Mouse (Mus musculus) midbrain, embryonic 16.5 days (tissue): Measurements from ENCODE around the gene Lcn10. TPM values are rescaled to one million over a fixed set of nuclear protein-coding genes. Genes with fewer than 3 reads are reported as not detected.

Source experiments
- ATAC-seq: fragments of 200-750 bp; cut with Nextera tagmentation; 2 replicates; pipeline ENCODE4 v1.8.0; 2017; ENCODE audit warnings: moderate TSS enrichment
- H3K27ac ChIP-seq: fragments of 300-500 bp; sonication (generic); 2 replicates; pipeline ENCODE4 v1.5.1; 2014; ENCODE audit warnings: mild to moderate bottlenecking, low read length, mixed read lengths
- H3K27me3 ChIP-seq: fragments of 300-500 bp; sonication (generic); 2 replicates; pipeline ENCODE4 v1.6.1; 2014; ENCODE audit warnings: low read depth, low read length, mixed read lengths; ENCODE audit not compliant: control insufficient read depth, insufficient read depth
- H3K36me3 ChIP-seq: fragments of 300-500 bp; sonication (generic); 2 replicates; pipeline ENCODE4 v1.6.1; 2014; ENCODE audit warnings: mild to moderate bottlenecking, low read length, moderate library complexity, mixed read lengths; ENCODE audit not compliant: control insufficient read depth, insufficient read depth
- H3K4me1 ChIP-seq: fragments of 300-500 bp; sonication (generic); 2 replicates; pipeline ENCODE4 v1.6.1; 2014; ENCODE audit warnings: mild to moderate bottlenecking, low read length, mixed read lengths; ENCODE audit not compliant: control insufficient read depth, insufficient read depth
- H3K4me2 ChIP-seq: fragments of 300-500 bp; sonication (generic); 2 replicates; pipeline ENCODE4 v1.6.1; 2014; ENCODE audit warnings: mild to moderate bottlenecking, low read length, mixed read lengths
- H3K4me3 ChIP-seq: fragments of 300-500 bp; sonication (generic); 2 replicates; pipeline ENCODE4 v1.5.1; 2014; ENCODE audit warnings: low read depth, mild to moderate bottlenecking, low read length, moderate library complexity, mixed read lengths
- H3K9ac ChIP-seq: fragments of 300-500 bp; sonication (generic); 2 replicates; pipeline ENCODE4 v1.6.1; 2014; ENCODE audit warnings: low read depth, low read length, mixed read lengths
- H3K9me3 ChIP-seq: fragments of 300-500 bp; sonication (generic); replicated peaks from 2 replicates; pipeline ENCODE4 v1.6.1; 2014; ENCODE audit warnings: mild to moderate bottlenecking, low read length, mixed read lengths; ENCODE audit not compliant: control insufficient read depth, poor library complexity, severe bottlenecking
- WGBS: fragments of 180-500 bp; shearing (Covaris S2); extraction: QIAGEN DNeasy Blood & Tissue Kit; methylation state at CpG from one replicate; pipeline ENCODE4 v1.1.7; 2014; 5-methylcytosine and 5-hydroxymethylcytosine counted together
- polyA plus RNA-seq: library from polyadenylated mRNA; unstranded; fragments of >200 nt; fragmentation: Nextera tagmentation; extraction: Ambion mirVana; gene quantifications from 2 replicates; pipeline ENCODE4 v1.2.1, GENCODE M21; 2015

Lcn10 gene
- not detected in 2 replicates for polyA plus RNA-seq

DNA sequence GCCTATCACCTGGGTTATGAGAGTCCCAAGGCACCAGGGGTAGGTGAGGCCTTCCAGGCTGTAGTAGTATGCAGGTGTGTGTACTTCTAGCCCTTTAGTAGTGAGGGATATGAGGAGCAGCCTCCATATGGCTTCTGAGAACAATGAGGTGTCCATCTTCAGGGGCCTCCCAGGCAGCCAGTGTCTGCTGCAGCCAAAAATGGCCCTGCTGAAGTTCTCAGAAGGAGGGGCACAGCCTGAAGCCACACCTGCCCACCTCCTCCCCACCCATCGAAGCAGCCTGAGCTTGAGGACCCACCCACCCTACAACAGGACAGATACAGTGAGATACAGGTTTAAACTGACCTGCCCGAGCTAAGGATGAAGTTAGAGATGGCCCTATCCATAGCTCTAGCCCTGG lies at the start of gene Lcn10:
Gene Lcn10, plus strand, starts transcription at position 301 of the 400 bp plus-strand sequence.
- H3K36me3 ChIP-seq: no peaks in the 10 kb centered on the region
- no peaks in the 10 kb centered on the region for H3K9me3 ChIP-seq
- no peaks in the 10 kb centered on the region for H3K4me1 ChIP-seq
- ATAC-seq: no peak
- 74% methylated on average over 2 of the region's 2 CpGs for WGBS
- no peak within 1 kb of the TSS for H3K9ac ChIP-seq
- no peak within 1 kb of the TSS for H3K27ac ChIP-seq
- H3K4me2 ChIP-seq: no peak within 1 kb of the TSS
- H3K4me3 ChIP-seq: no peak within 1 kb of the TSS
- no peaks in the 10 kb centered on the region for H3K27me3 ChIP-seq

DNA sequence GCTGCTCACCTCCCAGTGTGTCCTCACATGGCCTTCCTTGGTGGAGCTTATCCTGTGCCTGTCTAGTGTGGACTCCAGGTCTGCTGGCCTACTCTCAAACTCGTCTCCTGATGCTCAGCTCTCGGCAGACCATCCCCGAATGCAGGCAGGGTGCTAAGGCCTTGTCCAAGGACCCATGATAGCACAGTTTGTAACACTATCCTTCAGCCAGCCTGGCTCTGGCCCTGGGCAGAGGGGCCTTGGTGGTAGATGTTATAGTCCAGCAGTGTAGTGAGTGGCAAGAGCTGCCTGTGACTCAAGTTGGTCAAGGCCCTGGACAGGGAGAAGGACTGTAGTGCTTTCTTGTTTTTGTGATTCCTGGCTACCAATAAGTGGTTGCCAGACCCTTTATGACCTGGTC lies 48.9 kb upstream of the Lcn10 start:
- Histone ChIP-seq H3K36me3 (no peaks in the 10 kb centered on the region), H3K4me3 (no peak overlapping the region), H3K4me1 (no peaks in the 10 kb centered on the region), H3K4me2 (no peak overlapping the region), H3K27me3 (no peaks in the 10 kb centered on the region), H3K9me3 (no peaks in the 10 kb centered on the region), H3K9ac (no peak overlapping the region), H3K27ac (no peak overlapping the region)
- 86% methylated on average over 3 of the region's 3 CpGs for WGBS
- no peak for ATAC-seq

DNA sequence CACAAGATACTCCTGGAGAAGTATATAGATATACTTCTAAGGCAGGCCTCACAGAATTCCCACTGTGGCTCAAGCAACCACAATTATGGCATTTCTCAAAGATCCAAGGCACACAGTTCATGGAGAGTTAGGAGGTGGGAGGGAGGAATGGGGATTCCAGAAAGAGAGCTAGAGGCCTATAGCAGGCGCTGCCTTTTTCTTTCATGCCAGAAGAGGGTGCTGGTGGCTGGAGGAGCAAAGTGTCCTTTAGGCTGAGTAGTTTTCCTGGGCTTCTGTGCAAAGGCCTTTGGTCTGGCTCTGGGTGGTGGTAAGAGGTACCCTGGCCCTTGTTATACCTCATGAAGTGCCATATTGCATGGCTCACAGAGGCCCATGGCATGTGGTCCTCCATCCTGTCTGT lies 48.5 kb upstream of the Lcn10 start:
- Histone ChIP-seq H3K27me3 (no peaks in the 10 kb centered on the region), H3K4me3 (no peak overlapping the region), H3K9ac (no peak overlapping the region), H3K9me3 (no peaks in the 10 kb centered on the region), H3K4me1 (no peaks in the 10 kb centered on the region), H3K27ac (no peak overlapping the region), H3K4me2 (no peak overlapping the region), H3K36me3 (no peaks in the 10 kb centered on the region)
- 40% methylated on average over 1 of the region's 1 CpGs for WGBS
- ATAC-seq: no peak

DNA sequence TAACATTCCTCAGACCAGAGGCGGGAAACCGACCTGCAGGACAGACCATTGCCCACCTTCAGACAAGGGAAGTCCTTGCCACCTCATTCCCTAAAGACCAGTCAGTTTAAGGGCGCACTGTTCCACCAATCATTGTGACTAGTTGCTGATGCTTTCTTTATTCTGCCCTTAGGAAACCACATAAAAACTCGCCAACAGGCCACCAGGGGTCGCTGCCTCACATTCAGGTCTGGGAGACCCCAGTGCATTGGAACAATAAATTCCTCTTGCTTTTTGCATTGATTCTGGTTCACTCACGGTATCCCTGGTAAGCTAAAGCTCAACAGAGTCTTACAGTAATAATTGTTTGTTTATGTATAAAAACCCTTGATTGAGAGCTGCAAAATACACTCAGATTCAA lies 42.6 kb upstream of the Lcn10 start:
- Histone ChIP-seq H3K4me2 (no peak overlapping the region), H3K36me3 (no peaks in the 10 kb centered on the region), H3K9me3 (no peaks in the 10 kb centered on the region), H3K4me3 (no peak overlapping the region), H3K27me3 (no peaks in the 10 kb centered on the region), H3K4me1 (no peaks in the 10 kb centered on the region), H3K27ac (no peak overlapping the region), H3K9ac (no peak overlapping the region)
- WGBS: 15% methylated on average over 6 of the region's 6 CpGs
- ATAC-seq: no peak

DNA sequence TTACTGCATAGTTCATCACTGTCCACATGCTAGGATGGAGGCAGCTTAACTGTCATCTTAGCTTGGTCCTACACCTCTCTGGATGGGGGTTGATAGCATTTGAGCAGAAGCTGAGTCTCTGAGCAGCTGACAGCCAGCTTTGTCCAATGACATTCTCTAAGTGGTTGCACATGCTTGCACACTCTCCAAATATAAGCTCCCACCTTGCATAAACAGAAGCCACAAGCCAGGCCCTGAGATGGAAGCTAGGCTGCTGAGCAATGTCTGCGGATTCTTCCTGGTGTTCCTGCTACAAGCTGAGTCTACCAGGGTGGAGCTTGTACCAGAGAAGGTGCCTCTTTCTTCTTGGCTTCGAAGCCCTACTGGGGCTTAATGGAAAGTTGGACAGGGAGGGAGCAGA lies 29.6 kb upstream of the Lcn10 start, which contains the start of gene Lcn8:
Gene Lcn8, plus strand, starts transcription at position 219 of the 400 bp plus-strand sequence.
- Histone ChIP-seq H3K9me3 (no peaks in the 10 kb centered on the region), H3K9ac (no peak within 1 kb of the TSS), H3K4me2 (no peak within 1 kb of the TSS), H3K27ac (no peak within 1 kb of the TSS), H3K36me3 (no peaks in the 10 kb centered on the region), H3K27me3 (no peaks in the 10 kb centered on the region), H3K4me3 (no peak within 1 kb of the TSS), H3K4me1 (no peaks in the 10 kb centered on the region)
- no peak for ATAC-seq
- WGBS: 75% methylated on average over 2 of the region's 2 CpGs

GRCm38 (mm10) chr2:25654502-25654901 lies 28.0 kb upstream of the Lcn10 start:
- Histone ChIP-seq H3K4me1 (no peaks in the 10 kb centered on the region), H3K4me2 (no peak overlapping the region), H3K4me3 (no peak overlapping the region), H3K27ac (no peak overlapping the region), H3K36me3 (no peaks in the 10 kb centered on the region), H3K9me3 (no peaks in the 10 kb centered on the region), H3K27me3 (no peaks in the 10 kb centered on the region), H3K9ac (no peak overlapping the region)
- ATAC-seq: no peak
- WGBS: 64% methylated on average over 1 of the region's 1 CpGs

DNA sequence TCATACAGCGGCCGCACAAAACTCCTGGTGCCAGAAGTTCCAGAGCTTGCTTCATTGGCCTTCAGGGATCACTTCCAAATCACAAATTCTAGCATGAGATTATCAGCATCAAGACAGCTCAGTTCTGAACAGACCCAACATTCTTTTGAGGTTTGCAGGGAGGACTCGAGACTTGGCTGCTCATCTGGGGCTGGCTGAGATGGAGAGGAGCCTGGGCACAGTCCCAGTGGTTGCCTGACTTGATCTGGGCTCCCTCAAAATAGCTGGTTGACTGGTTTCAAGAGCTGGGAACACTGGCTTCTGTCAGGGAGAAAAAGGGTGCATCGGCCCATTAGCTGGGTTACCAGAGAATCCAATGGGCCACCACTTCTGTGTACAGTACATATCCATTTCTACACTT lies 25.8 kb upstream of the Lcn10 start:
- Histone ChIP-seq H3K9me3 (no peaks in the 10 kb centered on the region), H3K27me3 (no peaks in the 10 kb centered on the region), H3K9ac (no peak overlapping the region), H3K36me3 (no peaks in the 10 kb centered on the region), H3K27ac (no peak overlapping the region), H3K4me2 (no peak overlapping the region), H3K4me1 (no peaks in the 10 kb centered on the region), H3K4me3 (no peak overlapping the region)
- WGBS: 82% methylated on average over 4 of the region's 4 CpGs
- no peak for ATAC-seq

DNA sequence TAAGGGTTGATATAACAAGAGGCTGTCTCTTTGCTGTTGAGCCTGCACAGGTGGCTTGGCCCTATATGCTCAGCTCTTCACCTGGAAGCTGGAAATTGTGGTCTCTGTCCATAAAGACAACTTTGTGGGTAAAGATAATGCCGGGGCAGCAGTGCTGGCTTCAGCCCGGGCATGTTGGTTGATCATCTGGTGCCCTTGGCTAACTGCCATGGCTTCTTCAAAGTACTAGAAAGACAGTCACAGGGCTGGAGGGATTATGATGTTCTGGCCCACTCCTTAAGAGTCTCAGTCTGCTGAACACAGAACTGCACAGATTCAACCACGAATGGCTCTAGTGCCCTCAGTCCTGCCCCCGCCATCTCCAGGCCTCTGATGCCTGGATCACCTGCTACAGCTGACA lies 25.3 kb upstream of the Lcn10 start:
- no peaks in the 10 kb centered on the region for H3K27me3 ChIP-seq
- no peak overlapping the region for H3K9ac ChIP-seq
- no peaks in the 10 kb centered on the region for H3K9me3 ChIP-seq
- H3K36me3 ChIP-seq: no peaks in the 10 kb centered on the region
- no peak overlapping the region for H3K27ac ChIP-seq
- H3K4me3 ChIP-seq: no peak overlapping the region
- no peaks in the 10 kb centered on the region for H3K4me1 ChIP-seq
- no peak for ATAC-seq
- H3K4me2 ChIP-seq: no peak overlapping the region
- WGBS: 84% methylated on average over 4 of the region's 4 CpGs

GRCm38 (mm10) chr2:25657652-25658051 lies 24.9 kb upstream of the Lcn10 start, which contains the start of gene Lcn5:
Gene Lcn5 (plus strand): TSS chr2:25657952.
- H3K27me3 ChIP-seq: no peaks in the 10 kb centered on the region
- no peaks in the 10 kb centered on the region for H3K9me3 ChIP-seq
- H3K36me3 ChIP-seq: no peaks in the 10 kb centered on the region
- no peak within 1 kb of the TSS for H3K9ac ChIP-seq
- H3K4me2 ChIP-seq: no peak within 1 kb of the TSS
- no peak for ATAC-seq
- H3K4me3 ChIP-seq: no peak within 1 kb of the TSS
- no peaks in the 10 kb centered on the region for H3K4me1 ChIP-seq
- H3K27ac ChIP-seq: no peak within 1 kb of the TSS

- Histone ChIP-seq H3K27me3 (no peaks in the 10 kb centered on the region), H3K36me3 (no peaks in the 10 kb centered on the region), H3K9ac (no peak overlapping the region), H3K4me1 (no peaks in the 10 kb centered on the region), H3K4me2 (no peak overlapping the region), H3K4me3 (no peak overlapping the region), H3K27ac (no peak overlapping the region), H3K9me3 (no peaks in the 10 kb centered on the region)
- no peak for ATAC-seq
- 96% methylated on average over 8 of the region's 8 CpGs for WGBS
These were observed 22.2 kb upstream of the Lcn10 start for GRCm38 (mm10) chr2:25660279-25660678.
